Mouse (Mus musculus) liver, embryonic 11.5 days (tissue): ENCODE data around the gene Zbtb1. TPM values are rescaled to one million over a fixed set of nuclear protein-coding genes. Genes with fewer than 3 reads are reported as not detected.

Experiments
- ATAC-seq: fragments of 200-750 bp; cut with Nextera tagmentation; replicated peaks from 2 replicates; pipeline ENCODE4 v1.8.0; 2017; ENCODE audit warnings: moderate number of reproducible peaks, mild to moderate bottlenecking, moderate TSS enrichment, moderate library complexity; ENCODE audit not compliant: low FRiP score
- DNase-seq: peaks from one replicate; pipeline ENCODE4 v3.0.0-alpha.2; 2017; ENCODE audit warnings: low spot score
- H3K27ac ChIP-seq: fragments of 300-500 bp; sonication (generic); 2 replicates; pipeline ENCODE4 v1.5.1; 2014; ENCODE audit warnings: mild to moderate bottlenecking, low read depth, low read length, control low read depth
- H3K27me3 ChIP-seq: fragments of 300-500 bp; sonication (generic); replicated peaks from 2 replicates; pipeline ENCODE4 v1.6.1; 2014; ENCODE audit warnings: low read length, mixed read lengths; ENCODE audit not compliant: control insufficient read depth, insufficient read depth
- H3K36me3 ChIP-seq: fragments of 300-500 bp; sonication (generic); 2 replicates; pipeline ENCODE4 v1.6.1; 2014; ENCODE audit warnings: mild to moderate bottlenecking, low read length, moderate library complexity, mixed read lengths; ENCODE audit not compliant: control insufficient read depth, insufficient read depth
- H3K4me1 ChIP-seq: fragments of 300-500 bp; sonication (generic); replicated peaks from 2 replicates; pipeline ENCODE4 v1.6.1; 2014; ENCODE audit warnings: low read length, mixed read lengths; ENCODE audit not compliant: control insufficient read depth, insufficient read depth
- H3K4me2 ChIP-seq: fragments of 300-500 bp; sonication (generic); 2 replicates; pipeline ENCODE4 v1.6.1; 2014; ENCODE audit warnings: mild to moderate bottlenecking, control low read depth, moderate library complexity
- H3K4me3 ChIP-seq: fragments of 300-500 bp; sonication (generic); 2 replicates; pipeline ENCODE4 v1.5.1; 2014; ENCODE audit warnings: low read depth, low read length, control low read depth
- H3K9ac ChIP-seq: fragments of 300-500 bp; sonication (generic); 2 replicates; pipeline ENCODE4 v1.6.1; 2014; ENCODE audit warnings: low read depth, low read length, control low read depth
- H3K9me3 ChIP-seq: fragments of 300-500 bp; sonication (generic); 2 replicates; pipeline ENCODE4 v1.6.1; 2016; ENCODE audit warnings: low read length, inconsistent platforms, mixed read lengths; ENCODE audit not compliant: control insufficient read depth
- WGBS: fragments of 180-500 bp; shearing (Covaris S2); extraction: QIAGEN DNeasy Blood & Tissue Kit; methylation state at CpG from one replicate; pipeline ENCODE4 v1.1.7; 2014; 5-methylcytosine and 5-hydroxymethylcytosine counted together
- polyA plus RNA-seq: library from polyadenylated mRNA; unstranded; fragments of >200 nt; fragmentation: Nextera tagmentation; extraction: Ambion mirVana; gene quantifications from 2 replicates; pipeline ENCODE4 v1.2.1, GENCODE M21; 2014

Zbtb1 gene
- polyA plus RNA-seq, 1 experiment from 2014 or later: 9.4 TPM

GRCm38 (mm10) chr12:76388794-76389193 is 18.7 kb downstream of the Zbtb1 start:
- Histone ChIP-seq H3K4me3 (no peak overlapping the region), H3K9ac (no peak overlapping the region), H3K27me3 (no peaks in the 10 kb centered on the region), H3K36me3 (peaks cover 15% of the 10 kb centered on the region; the same call in 1 of the 2 replicates), H3K9me3 (no peaks in the 10 kb centered on the region), H3K4me2 (no peak overlapping the region), H3K4me1 (peaks cover 15% of the 10 kb centered on the region), H3K27ac (no peak overlapping the region)
- DNase-seq (peak; percentile 25), ATAC-seq (no peak)
- 80% methylated on average over 11 of the region's 11 CpGs for WGBS

- H3K27me3 ChIP-seq: no peaks in the 10 kb centered on the region
- H3K4me1 ChIP-seq: peaks cover 15% of the 10 kb centered on the region
- ATAC-seq (peak; percentile 95), DNase-seq (peak; percentile 25)
- no peaks in the 10 kb centered on the region for H3K9me3 ChIP-seq
- no peak overlapping the region for H3K4me3 ChIP-seq
- H3K4me2 ChIP-seq: peak overlapping the region; percentile 5; the same call in 1 of the 2 replicates
- peaks cover 6% of the 10 kb centered on the region; the same call in 1 of the 2 replicates for H3K36me3 ChIP-seq
- WGBS: 54% methylated on average over 3 of the region's 3 CpGs
- H3K9ac ChIP-seq: no peak overlapping the region
- no peak overlapping the region for H3K27ac ChIP-seq
Observed at GRCm38 (mm10) chr12:76391595-76392271, 21.7 kb downstream of the Zbtb1 start.

DNA sequence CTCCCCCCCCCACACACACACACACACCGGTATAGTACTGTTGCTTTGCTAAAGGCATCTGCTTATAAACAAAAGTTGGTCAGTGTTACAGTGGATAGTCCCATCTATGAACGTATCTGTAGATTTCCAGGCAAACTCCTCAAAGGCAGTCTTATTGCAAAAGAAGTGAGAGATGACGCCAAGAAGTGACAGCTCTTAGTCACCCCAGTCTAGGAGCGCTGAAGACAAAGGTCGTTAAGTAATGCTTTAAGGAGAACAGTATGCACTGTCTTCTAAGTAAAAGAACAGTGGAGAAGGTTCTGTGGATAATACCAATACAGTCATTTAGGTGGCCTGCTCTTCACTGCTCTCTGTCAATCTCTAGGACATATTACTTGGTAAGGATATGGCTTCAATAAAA is 22.9 kb downstream of the Zbtb1 start:
- H3K9me3 ChIP-seq: no peaks in the 10 kb centered on the region
- DNase-seq (peak; percentile 10), ATAC-seq (no peak)
- peaks cover 15% of the 10 kb centered on the region for H3K4me1 ChIP-seq
- no peak overlapping the region for H3K9ac ChIP-seq
- WGBS: 78% methylated on average over 5 of the region's 5 CpGs
- H3K4me2 ChIP-seq: no peak overlapping the region
- no peaks in the 10 kb centered on the region for H3K27me3 ChIP-seq
- no peak overlapping the region for H3K4me3 ChIP-seq
- no peak overlapping the region for H3K27ac ChIP-seq
- H3K36me3 ChIP-seq: peaks cover 6% of the 10 kb centered on the region; the same call in 1 of the 2 replicates

DNA sequence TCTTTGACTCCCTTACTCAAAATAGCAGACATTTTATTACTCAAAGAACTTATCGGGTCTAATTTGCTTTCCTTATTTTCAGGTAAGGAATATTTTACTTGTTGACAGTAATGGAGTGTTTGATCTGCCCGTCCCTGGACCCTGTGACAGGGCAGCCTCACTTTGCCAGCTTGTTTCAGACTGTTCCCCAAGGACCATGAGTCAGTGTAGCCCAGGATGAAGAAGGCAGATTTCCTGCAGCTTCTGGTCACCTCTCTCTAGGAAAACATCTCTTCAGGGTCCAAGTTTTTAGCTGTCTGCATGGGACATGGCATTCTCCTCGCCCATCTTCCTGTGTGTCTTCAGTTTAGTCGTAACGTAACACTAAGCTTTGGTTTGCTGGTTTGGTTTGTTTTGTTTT is 27.2 kb downstream of the Zbtb1 start:
- DNase-seq: no peak
- Histone ChIP-seq H3K27me3 (no peaks in the 10 kb centered on the region), H3K4me3 (no peak overlapping the region), H3K4me1 (no peaks in the 10 kb centered on the region), H3K27ac (no peak overlapping the region), H3K4me2 (no peak overlapping the region), H3K9me3 (no peaks in the 10 kb centered on the region), H3K36me3 (no peaks in the 10 kb centered on the region), H3K9ac (no peak overlapping the region)
- WGBS: 86% methylated on average over 5 of the region's 5 CpGs
- ATAC-seq: no peak

DNA sequence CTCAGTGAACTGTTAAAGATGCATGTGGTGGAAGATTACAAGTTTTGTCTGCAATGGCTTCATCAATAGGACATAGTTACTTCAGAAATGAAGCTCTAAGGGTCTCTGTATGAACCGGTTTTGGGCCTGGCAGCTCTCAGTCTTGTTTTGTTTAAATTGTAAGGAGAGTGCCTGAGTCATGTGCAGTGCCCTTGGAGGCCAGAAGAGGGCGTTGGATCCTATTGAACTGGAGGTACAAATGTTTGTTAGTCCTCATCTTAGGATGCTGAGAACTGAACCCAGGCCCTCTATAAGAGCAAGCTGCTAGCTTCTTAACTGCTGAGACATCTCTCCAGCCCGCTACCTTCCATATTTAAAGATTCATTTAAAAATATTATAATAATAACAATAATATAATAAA is 31.6 kb downstream of the Zbtb1 start:
- WGBS: 58% methylated on average over 3 of the region's 3 CpGs
- Histone ChIP-seq H3K27me3 (peaks cover 21% of the 10 kb centered on the region), H3K9ac (no peak overlapping the region), H3K4me1 (peaks cover 15% of the 10 kb centered on the region), H3K4me3 (no peak overlapping the region), H3K27ac (no peak overlapping the region), H3K36me3 (no peaks in the 10 kb centered on the region), H3K9me3 (no peaks in the 10 kb centered on the region), H3K4me2 (no peak overlapping the region)
- no peak for ATAC-seq
- DNase-seq: no peak

DNA sequence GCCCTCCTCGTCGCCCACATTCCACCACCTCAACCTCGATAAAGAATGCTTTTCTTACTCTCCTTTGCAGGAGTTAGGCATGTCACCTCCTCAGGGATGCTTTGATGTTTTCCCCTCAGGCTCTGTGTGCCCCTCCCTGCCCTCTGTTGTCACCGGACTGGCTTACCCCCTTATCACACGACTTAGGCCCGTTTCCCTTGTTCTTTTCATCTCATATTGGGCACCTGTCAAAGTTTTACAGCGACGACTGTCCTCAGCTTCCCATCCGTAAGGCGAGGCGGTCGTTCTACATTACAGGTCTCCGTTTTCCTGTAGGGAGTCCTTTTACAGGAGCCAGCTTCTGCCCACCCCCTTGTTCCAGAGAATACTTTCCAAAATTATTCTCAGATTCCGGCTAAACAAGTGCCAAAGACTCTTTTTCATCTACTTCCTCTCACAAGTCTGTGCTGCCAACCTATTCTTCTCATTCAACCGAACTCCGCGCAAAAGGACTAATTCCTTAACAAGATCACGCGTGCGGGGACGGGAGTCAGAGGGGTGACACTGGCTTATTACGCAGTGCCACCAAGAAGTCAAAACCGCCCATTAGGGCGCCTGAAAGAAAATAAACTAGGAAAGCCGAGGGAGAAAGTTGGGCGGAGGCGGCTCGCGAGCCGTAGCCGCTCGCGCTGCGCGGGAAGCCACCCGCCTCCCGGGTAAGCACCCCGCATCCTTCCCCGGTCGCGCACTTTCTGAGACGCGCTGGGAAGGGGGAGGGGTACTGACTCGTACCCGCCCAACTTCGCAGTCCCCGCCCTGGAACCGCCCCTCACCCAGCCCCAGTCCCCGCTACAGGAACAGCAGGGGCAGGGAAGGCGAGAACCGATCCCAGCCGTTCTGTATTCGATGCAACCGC is 33.2 kb downstream of the Zbtb1 start:
- WGBS: 2% methylated on average over 50 of the region's 54 CpGs
- DNase-seq (peak; percentile 45), ATAC-seq (peak; percentile 88)
- Histone ChIP-seq H3K4me3 (peak overlapping the region; percentile 62), H3K27me3 (peaks cover 33% of the 10 kb centered on the region), H3K36me3 (no peaks in the 10 kb centered on the region), H3K9ac (peak overlapping the region; percentile 67), H3K4me1 (peaks cover 15% of the 10 kb centered on the region), H3K27ac (peak overlapping the region; percentile 67), H3K4me2 (peak overlapping the region; percentile 94), H3K9me3 (no peaks in the 10 kb centered on the region)

DNA sequence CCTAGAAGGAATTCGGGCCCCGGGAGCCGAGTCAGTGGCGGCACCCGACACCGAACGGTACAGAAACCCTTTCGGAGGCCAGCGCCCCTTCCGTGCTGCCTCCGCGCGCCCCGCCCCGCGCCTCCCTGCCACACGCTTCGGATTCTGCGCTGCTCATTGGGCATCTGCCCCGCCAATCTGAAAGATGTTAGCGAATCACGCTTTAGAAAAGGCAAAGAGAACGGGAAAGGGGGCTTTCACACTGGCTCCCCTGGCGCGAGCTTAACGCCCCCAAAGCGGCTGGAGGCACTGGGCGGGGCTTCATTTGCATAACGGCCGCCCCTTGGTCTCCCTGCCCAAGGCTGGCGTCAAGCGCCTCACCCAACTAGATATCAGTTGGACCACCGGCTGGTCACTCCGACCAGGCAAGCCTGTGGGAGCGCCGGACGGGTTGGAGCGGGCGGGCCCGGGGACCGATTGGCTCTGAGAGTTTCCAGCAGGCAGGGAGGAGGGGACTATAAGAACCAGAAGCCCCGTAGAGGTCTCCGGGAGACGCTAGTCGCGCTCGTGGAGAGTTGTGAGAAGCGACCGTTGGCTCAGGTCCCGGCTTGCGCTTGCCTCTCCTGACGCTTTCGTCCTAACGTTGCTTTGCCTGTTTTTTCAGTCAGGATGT is 33.9 kb downstream of the Zbtb1 start, which contains the start of gene Hspa2:
TSS of gene Hspa2 (plus strand) at position 291 of the 652 bp plus-strand sequence.
- peaks cover 15% of the 10 kb centered on the region for H3K4me1 ChIP-seq
- no peaks in the 10 kb centered on the region for H3K36me3 ChIP-seq
- peak within 1 kb of the TSS; percentile 67 for H3K9ac ChIP-seq
- WGBS: under 1% methylated on average over 54 of the region's 54 CpGs
- peak within 1 kb of the TSS; percentile 94 for H3K4me2 ChIP-seq
- H3K27ac ChIP-seq: peak within 1 kb of the TSS; percentile 67
- H3K9me3 ChIP-seq: no peaks in the 10 kb centered on the region
- DNase-seq: peak; percentile 98
- peaks cover 33% of the 10 kb centered on the region for H3K27me3 ChIP-seq
- peak within 1 kb of the TSS; percentile 62 for H3K4me3 ChIP-seq
- ATAC-seq: peak; percentile 95

GRCm38 (mm10) chr12:76404836-76405182 is 34.7 kb downstream of the Zbtb1 start:
- H3K27me3 ChIP-seq: peaks cover 33% of the 10 kb centered on the region
- peak overlapping the region; percentile 94 for H3K4me2 ChIP-seq
- DNase-seq (no peak), ATAC-seq (no peak)
- WGBS: 9% methylated on average over 20 of the region's 20 CpGs
- no peaks in the 10 kb centered on the region for H3K9me3 ChIP-seq
- no peaks in the 10 kb centered on the region for H3K36me3 ChIP-seq
- H3K27ac ChIP-seq: no peak overlapping the region
- H3K4me1 ChIP-seq: peaks cover 15% of the 10 kb centered on the region
- H3K4me3 ChIP-seq: peak overlapping the region; percentile 62
- no peak overlapping the region for H3K9ac ChIP-seq
